Mouse (Mus musculus): ENCODE results near the gene Hmbs. TPM values are rescaled to one million over a fixed set of nuclear protein-coding genes. Genes with fewer than 3 reads are reported as not detected.
A peak's percentile ranks its signal among the peaks of the same experiment; 100 is the strongest.
"Not testable (repeated sequence)": the region's sequence is repeated elsewhere in the genome, so short reads cannot be mapped to it uniquely, and the experiment has no call there.

The Hmbs gene
- polyA plus RNA-seq, 1 experiment from 2014 or later, result 291 TPM

DNA sequence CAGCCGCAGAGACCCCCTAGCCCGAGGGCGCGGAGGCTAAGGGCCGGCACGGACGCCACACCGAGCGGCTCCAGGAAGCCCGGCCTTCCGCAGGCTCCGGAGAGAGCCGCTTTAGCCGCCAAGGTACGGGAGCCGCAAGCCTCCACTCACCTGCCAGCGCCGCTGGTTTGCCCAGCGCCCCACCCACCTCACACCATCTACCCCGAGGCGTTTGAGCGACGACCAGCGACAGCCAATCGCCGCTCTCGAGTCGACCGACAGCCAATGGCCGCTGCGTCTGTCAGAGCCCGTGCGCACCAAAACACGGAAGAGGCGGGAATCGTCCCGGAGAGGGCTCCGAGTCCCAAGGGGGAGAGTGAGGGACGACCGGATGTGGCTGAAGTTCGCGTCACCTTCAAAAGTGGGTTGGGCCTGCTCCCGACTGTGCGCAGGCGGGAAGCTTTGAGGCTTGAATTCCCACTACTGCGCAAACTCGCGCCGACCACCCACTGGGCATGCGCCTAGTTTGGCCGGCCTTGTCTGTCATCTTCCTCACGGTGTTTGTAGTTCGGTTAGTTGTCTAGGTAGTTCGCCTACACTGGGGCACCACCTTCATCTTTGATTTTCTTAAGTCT is 38.5 kb downstream of the Hmbs start, which contains the start of gene Hinfp:
TSS of gene Hinfp (minus strand) at position 206 of the 614 bp plus-strand sequence.
- peak; percentile 97 for ATAC-seq (replicated peaks; ENCODE audit: insufficient number of reproducible peaks, low FRiP score, low TSS enrichment)
- H3K9me3 ChIP-seq (replicated peaks; ENCODE audit: control insufficient read depth, low read length), result no peaks in the 10 kb centered on the region
- H3K4me1 ChIP-seq (ENCODE audit: control insufficient read depth, insufficient read depth, low read length), result peaks cover 6% of the 10 kb centered on the region; the same call in 1 of the 2 replicates
- H3K36me3 ChIP-seq (ENCODE audit: control insufficient read depth, insufficient read depth, low read length), result peaks cover 17% of the 10 kb centered on the region
- peak within 1 kb of the TSS; percentile 63 for H3K27ac ChIP-seq (ENCODE audit: low read depth, low read length)
- peak within 1 kb of the TSS; percentile 87 for H3K4me2 ChIP-seq
- H3K27me3 ChIP-seq (ENCODE audit: control insufficient read depth, insufficient read depth, low read length), result no peaks in the 10 kb centered on the region
- peak within 1 kb of the TSS; percentile 97 for H3K4me3 ChIP-seq (ENCODE audit: low read depth, low read length)
- WGBS (ENCODE audit: insufficient replicate concordance), result under 1% methylated on average over 54 of the region's 54 CpGs
- peak within 1 kb of the TSS; percentile 95 for H3K9ac ChIP-seq (ENCODE audit: low read depth, low read length)

DNA sequence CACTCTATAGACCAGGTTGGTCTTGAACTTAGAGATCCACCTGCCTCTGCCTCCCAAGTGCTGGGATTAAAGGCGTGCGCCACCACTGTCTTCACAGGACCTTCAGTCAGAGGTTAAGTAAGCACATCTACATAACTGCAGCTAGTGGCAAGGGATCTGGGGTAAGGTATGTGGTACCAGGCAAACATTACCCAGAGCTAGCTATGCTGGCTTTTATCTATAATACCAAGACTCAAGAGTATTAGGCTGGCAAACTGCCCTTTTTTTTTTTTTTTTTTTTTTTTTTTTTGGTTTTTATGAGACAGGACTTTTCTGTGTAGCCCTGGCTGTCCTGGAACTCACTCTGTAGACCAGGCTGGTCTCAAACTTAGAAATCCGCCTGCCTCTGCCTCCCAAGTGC is 44.0 kb downstream of the Hmbs start:
- not testable (repeated sequence) for H3K9me3 ChIP-seq (replicated peaks; ENCODE audit: control insufficient read depth, low read length)

DNA sequence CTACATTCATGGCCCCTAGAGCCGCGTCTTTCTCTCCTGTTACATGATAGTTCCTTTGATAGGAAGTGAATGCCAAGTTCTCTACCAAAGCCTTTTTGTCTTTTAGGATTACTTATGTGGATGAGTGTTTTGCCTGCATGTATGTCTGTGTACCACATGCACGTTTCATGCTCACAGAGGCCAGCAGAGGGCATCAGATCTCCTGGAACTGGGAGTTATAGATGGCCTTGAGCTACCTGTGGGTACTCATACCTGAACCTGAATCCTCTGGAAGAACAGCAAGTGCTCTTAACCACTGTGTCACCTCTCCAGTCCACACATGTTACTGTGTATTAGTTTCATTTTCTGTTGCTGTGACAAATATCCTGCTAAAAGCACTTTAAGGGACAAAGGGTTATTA is 51.5 kb downstream of the Hmbs start:
- WGBS (ENCODE audit: insufficient replicate concordance), result 63% methylated on average over 3 of the region's 3 CpGs
- Histone ChIP-seq H3K4me2 (no peak overlapping the region), H3K27ac (ENCODE audit: low read depth, low read length) (no peak overlapping the region), H3K27me3 (ENCODE audit: control insufficient read depth, insufficient read depth, low read length) (peaks cover 4% of the 10 kb centered on the region), H3K4me3 (ENCODE audit: low read depth, low read length) (no peak overlapping the region), H3K36me3 (ENCODE audit: control insufficient read depth, insufficient read depth, low read length) (peaks cover 33% of the 10 kb centered on the region), H3K4me1 (ENCODE audit: control insufficient read depth, insufficient read depth, low read length) (peaks cover 15% of the 10 kb centered on the region), H3K9ac (ENCODE audit: low read depth, low read length) (no peak overlapping the region), H3K9me3 (replicated peaks; ENCODE audit: control insufficient read depth, low read length) (no peaks in the 10 kb centered on the region)
- ATAC-seq (replicated peaks; ENCODE audit: insufficient number of reproducible peaks, low FRiP score, low TSS enrichment), result no peak

More for the DNA sequence above, 44.0 kb downstream of the Hmbs start:
- H3K4me1 ChIP-seq (ENCODE audit: control insufficient read depth, insufficient read depth, low read length); H3K9ac ChIP-seq (ENCODE audit: low read depth, low read length); H3K27me3 ChIP-seq (ENCODE audit: control insufficient read depth, insufficient read depth, low read length); H3K4me3 ChIP-seq (ENCODE audit: low read depth, low read length); ATAC-seq (replicated peaks; ENCODE audit: insufficient number of reproducible peaks, low FRiP score, low TSS enrichment); H3K27ac ChIP-seq (ENCODE audit: low read depth, low read length); H3K4me2 ChIP-seq: not testable (repeated sequence)
- H3K36me3 ChIP-seq (ENCODE audit: control insufficient read depth, insufficient read depth, low read length), result peaks cover 42% of the 10 kb centered on the region
- 93% methylated on average over 3 of the region's 3 CpGs for WGBS (ENCODE audit: insufficient replicate concordance)

DNA sequence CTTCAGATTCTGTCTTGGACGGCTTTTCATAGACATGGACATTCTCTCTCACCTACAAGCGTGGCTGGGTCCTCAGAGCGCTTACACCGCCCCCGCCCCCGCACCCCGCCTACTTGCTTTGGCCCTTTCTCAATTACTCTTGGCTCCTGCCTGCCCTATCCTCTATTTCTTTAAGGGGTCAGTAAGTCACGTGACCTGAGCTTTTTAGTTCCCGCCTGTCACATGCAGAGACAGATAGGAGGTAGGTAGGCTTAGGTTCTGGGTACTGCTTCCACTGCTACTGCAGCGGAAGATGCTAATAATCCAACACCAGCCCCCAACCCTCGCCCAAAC is 55.1 kb downstream of the Hmbs start:
- H3K27ac ChIP-seq (ENCODE audit: low read depth, low read length), result peak overlapping the region; percentile 72
- 6% methylated on average over 11 of the region's 11 CpGs for WGBS (ENCODE audit: insufficient replicate concordance)
- H3K4me3 ChIP-seq (ENCODE audit: low read depth, low read length), result peak overlapping the region; percentile 4; the same call in 1 of the 2 replicates
- peak overlapping the region; percentile 98 for H3K4me2 ChIP-seq
- peaks cover 15% of the 10 kb centered on the region for H3K36me3 ChIP-seq (ENCODE audit: control insufficient read depth, insufficient read depth, low read length)
- H3K27me3 ChIP-seq (ENCODE audit: control insufficient read depth, insufficient read depth, low read length), result peaks cover 11% of the 10 kb centered on the region
- peaks cover 21% of the 10 kb centered on the region for H3K4me1 ChIP-seq (ENCODE audit: control insufficient read depth, insufficient read depth, low read length)
- peak; percentile 40 for ATAC-seq (replicated peaks; ENCODE audit: insufficient number of reproducible peaks, low FRiP score, low TSS enrichment)
- H3K9ac ChIP-seq (ENCODE audit: low read depth, low read length), result 0 out of 2 replicates have a peak overlapping the region, but pooled peaks have one; percentile 0
- no peaks in the 10 kb centered on the region for H3K9me3 ChIP-seq (replicated peaks; ENCODE audit: control insufficient read depth, low read length)

DNA sequence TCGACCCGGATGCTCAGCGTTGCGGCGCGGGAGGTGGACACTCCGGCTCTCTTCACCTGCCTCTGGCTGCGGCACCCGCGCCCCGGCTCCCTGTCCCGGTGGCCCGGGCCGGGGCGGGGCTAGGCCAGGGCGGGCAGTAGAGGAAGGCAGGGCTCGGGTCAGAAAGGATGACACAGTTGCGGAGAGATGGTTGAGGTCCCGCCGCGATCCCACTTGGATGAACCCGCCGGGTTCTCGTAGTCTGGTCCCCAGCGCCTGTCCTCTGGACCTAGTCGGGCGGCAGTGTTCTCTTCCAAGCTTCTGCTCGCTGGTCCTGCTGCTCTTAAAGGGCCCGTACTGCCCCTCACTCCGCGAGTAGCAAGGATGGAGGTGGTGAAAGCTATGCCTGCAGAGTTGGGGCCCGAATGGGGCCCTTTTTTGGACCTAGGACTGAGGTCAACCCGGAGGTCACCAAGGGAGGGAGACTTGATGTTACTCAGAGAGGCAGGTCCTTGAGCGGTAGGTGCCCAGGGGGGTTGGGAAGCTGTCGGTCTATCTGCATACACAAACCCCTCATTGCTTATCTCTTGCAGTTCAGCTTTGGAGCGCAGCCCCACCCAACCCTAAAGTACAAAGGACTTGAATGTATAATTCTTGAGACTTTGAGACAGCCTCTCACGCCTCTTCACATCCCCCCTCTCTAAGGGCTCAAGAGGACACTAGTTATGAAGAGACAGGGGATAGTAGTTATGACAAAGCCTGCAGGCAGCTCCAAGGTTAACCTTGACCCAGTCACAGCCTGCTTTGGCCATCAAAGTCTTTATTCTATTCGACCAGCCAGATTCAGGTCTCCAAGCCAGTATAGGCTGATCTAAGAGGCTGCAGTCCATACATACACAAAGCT is 55.7 kb downstream of the Hmbs start, which contains the start of gene Abcg4:
TSS of gene Abcg4 (minus strand) at position 540 of the 883 bp plus-strand sequence.
- peaks cover 11% of the 10 kb centered on the region for H3K27me3 ChIP-seq (ENCODE audit: control insufficient read depth, insufficient read depth, low read length)
- under 1% methylated on average over 38 of the region's 38 CpGs for WGBS (ENCODE audit: insufficient replicate concordance)
- H3K4me3 ChIP-seq (ENCODE audit: low read depth, low read length), result peak within 1 kb of the TSS; percentile 72
- H3K27ac ChIP-seq (ENCODE audit: low read depth, low read length), result peak within 1 kb of the TSS; percentile 72
- H3K4me2 ChIP-seq, result peak within 1 kb of the TSS; percentile 98
- H3K9me3 ChIP-seq (replicated peaks; ENCODE audit: control insufficient read depth, low read length), result no peaks in the 10 kb centered on the region
- H3K9ac ChIP-seq (ENCODE audit: low read depth, low read length), result peak within 1 kb of the TSS; percentile 81
- peaks cover 10% of the 10 kb centered on the region for H3K36me3 ChIP-seq (ENCODE audit: control insufficient read depth, insufficient read depth, low read length)
- ATAC-seq (replicated peaks; ENCODE audit: insufficient number of reproducible peaks, low FRiP score, low TSS enrichment), result peak; percentile 83
- peaks cover 21% of the 10 kb centered on the region for H3K4me1 ChIP-seq (ENCODE audit: control insufficient read depth, insufficient read depth, low read length)

DNA sequence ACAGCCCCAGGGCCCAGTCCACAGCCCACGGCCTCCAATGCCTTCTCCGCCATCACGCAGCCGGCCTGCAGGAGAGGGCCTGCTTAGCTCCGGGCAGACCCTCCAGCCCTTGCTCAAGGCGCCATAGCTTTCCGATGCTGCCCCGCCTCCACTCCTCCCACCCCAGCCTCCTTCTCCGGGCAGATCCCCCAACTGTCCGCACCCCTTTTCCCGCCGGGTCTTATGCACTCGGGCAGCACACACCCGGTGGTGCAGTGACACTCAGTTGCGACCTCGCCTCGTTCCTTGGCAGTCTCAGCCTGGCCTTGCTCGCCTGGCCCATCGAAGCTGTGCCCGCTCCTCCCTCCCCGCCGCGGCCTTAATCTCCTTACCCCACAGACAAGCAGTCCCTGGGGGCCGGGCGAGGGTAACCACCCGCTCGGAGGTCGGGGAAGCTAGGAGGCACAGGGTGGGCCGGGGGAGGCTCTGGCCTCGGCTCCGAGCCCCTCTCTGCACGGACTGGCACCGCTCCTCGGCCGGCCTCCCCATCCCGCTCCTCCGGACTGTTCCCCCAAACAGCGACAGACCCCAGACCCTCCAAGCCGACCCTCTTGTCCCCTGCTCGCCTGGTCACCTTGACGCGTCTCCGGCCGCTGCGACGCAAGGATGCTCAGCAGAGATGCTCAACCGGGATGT is 56.5 kb downstream of the Hmbs start:
- peak overlapping the region; percentile 72 for H3K27ac ChIP-seq (ENCODE audit: low read depth, low read length)

DNA sequence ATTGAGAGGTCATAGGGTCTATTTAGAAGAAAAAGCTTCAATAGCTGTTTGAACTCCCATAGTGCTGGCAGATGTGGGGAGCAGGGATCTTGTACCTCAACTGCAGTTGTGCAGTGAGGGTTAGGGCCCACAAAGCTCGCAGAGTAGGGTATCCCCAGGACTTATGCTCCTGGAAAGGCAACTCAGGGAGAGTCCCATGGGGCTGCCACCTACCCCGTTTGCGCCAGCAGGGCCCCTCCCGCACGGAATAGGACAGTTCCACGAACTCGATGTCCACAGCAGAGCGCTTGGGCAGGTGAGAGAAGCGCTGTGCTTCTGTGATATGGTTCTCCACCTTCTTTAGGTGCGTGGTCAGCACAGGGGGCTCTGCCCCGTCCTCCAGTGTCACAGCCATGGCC is 57.0 kb downstream of the Hmbs start:
- Histone ChIP-seq H3K9me3 (replicated peaks; ENCODE audit: control insufficient read depth, low read length) (no peaks in the 10 kb centered on the region), H3K4me3 (ENCODE audit: low read depth, low read length) (peak overlapping the region; percentile 72), H3K4me1 (ENCODE audit: control insufficient read depth, insufficient read depth, low read length) (peaks cover 21% of the 10 kb centered on the region), H3K4me2 (peak overlapping the region; percentile 98), H3K36me3 (ENCODE audit: control insufficient read depth, insufficient read depth, low read length) (peaks cover 3% of the 10 kb centered on the region; the same call in 1 of the 2 replicates), H3K9ac (ENCODE audit: low read depth, low read length) (peak overlapping the region; percentile 81), H3K27me3 (ENCODE audit: control insufficient read depth, insufficient read depth, low read length) (peaks cover 11% of the 10 kb centered on the region), H3K27ac (ENCODE audit: low read depth, low read length) (peak overlapping the region; percentile 72; the same call in 1 of the 2 replicates)
- WGBS (ENCODE audit: insufficient replicate concordance), result 10% methylated on average over 11 of the region's 11 CpGs
- peak; percentile 1; the same call in 1 of the 2 replicates for ATAC-seq (replicated peaks; ENCODE audit: insufficient number of reproducible peaks, low FRiP score, low TSS enrichment)

More for the DNA sequence above, 56.5 kb downstream of the Hmbs start:
- WGBS (ENCODE audit: insufficient replicate concordance), result under 1% methylated on average over 44 of the region's 47 CpGs
- Histone ChIP-seq H3K9me3 (replicated peaks; ENCODE audit: control insufficient read depth, low read length) (no peaks in the 10 kb centered on the region), H3K4me1 (ENCODE audit: control insufficient read depth, insufficient read depth, low read length) (peaks cover 21% of the 10 kb centered on the region), H3K27me3 (ENCODE audit: control insufficient read depth, insufficient read depth, low read length) (peaks cover 11% of the 10 kb centered on the region), H3K36me3 (ENCODE audit: control insufficient read depth, insufficient read depth, low read length) (peaks cover 3% of the 10 kb centered on the region), H3K4me2 (peak overlapping the region; percentile 98), H3K4me3 (ENCODE audit: low read depth, low read length) (peak overlapping the region; percentile 72), H3K9ac (ENCODE audit: low read depth, low read length) (peak overlapping the region; percentile 81)
- ATAC-seq (replicated peaks; ENCODE audit: insufficient number of reproducible peaks, low FRiP score, low TSS enrichment), result peak; percentile 28
